Mouse (Mus musculus): ENCODE data around the gene Stambpl1. TPM values are rescaled to one million over a fixed set of nuclear protein-coding genes. Genes with fewer than 3 reads are reported as not detected.

Stambpl1 gene
- polyA plus RNA-seq, 1 experiment from 2014 or later = 5.9 TPM

GRCm38 (mm10) chr19:34244056-34244455 lies 52.0 kb downstream of the Stambpl1 start:
- no peak overlapping the region for H3K4me3 ChIP-seq (replicated peaks)
- no peaks in the 10 kb centered on the region for H3K27me3 ChIP-seq
- no peak overlapping the region for H3K4me2 ChIP-seq (replicated peaks)
- 18% methylated on average over 6 of the region's 6 CpGs for WGBS
- no peaks in the 10 kb centered on the region for H3K36me3 ChIP-seq
- peak; percentile 75 for ATAC-seq
- H3K4me1 ChIP-seq (replicated peaks) = no peaks in the 10 kb centered on the region
- H3K9me3 ChIP-seq = no peaks in the 10 kb centered on the region
- no peak overlapping the region for H3K27ac ChIP-seq
- no peak overlapping the region for H3K9ac ChIP-seq (replicated peaks)

GRCm38 (mm10) chr19:34248558-34248957 lies 56.5 kb downstream of the Stambpl1 start:
- Histone ChIP-seq H3K9me3 (no peaks in the 10 kb centered on the region), H3K9ac (replicated peaks) (no peak overlapping the region), H3K36me3 (no peaks in the 10 kb centered on the region), H3K4me1 (replicated peaks) (no peaks in the 10 kb centered on the region), H3K27me3 (no peaks in the 10 kb centered on the region), H3K27ac (no peak overlapping the region), H3K4me2 (replicated peaks) (no peak overlapping the region), H3K4me3 (replicated peaks) (no peak overlapping the region)
- 89% methylated on average over 5 of the region's 5 CpGs for WGBS
- no peak for ATAC-seq

GRCm38 (mm10) chr19:34250621-34251020 lies 58.6 kb downstream of the Stambpl1 start:
- no peak overlapping the region for H3K4me3 ChIP-seq (replicated peaks)
- WGBS = 85% methylated on average over 4 of the region's 4 CpGs
- no peak overlapping the region for H3K27ac ChIP-seq
- H3K9ac ChIP-seq (replicated peaks) = no peak overlapping the region
- H3K4me1 ChIP-seq (replicated peaks) = 0 out of 2 replicates have a peak, but pooled peaks cover 2% of the 10 kb centered on the region
- no peaks in the 10 kb centered on the region for H3K36me3 ChIP-seq
- no peaks in the 10 kb centered on the region for H3K9me3 ChIP-seq
- no peak overlapping the region for H3K4me2 ChIP-seq (replicated peaks)
- ATAC-seq = no peak
- no peaks in the 10 kb centered on the region for H3K27me3 ChIP-seq

- Histone ChIP-seq H3K27me3 (no peaks in the 10 kb centered on the region), H3K27ac (no peak overlapping the region), H3K9ac (replicated peaks) (no peak overlapping the region), H3K4me1 (replicated peaks) (0 out of 2 replicates have a peak, but pooled peaks cover 2% of the 10 kb centered on the region), H3K36me3 (no peaks in the 10 kb centered on the region), H3K4me2 (replicated peaks) (no peak overlapping the region), H3K4me3 (replicated peaks) (no peak overlapping the region), H3K9me3 (no peaks in the 10 kb centered on the region)
- WGBS = 87% methylated on average over 2 of the region's 2 CpGs
- ATAC-seq = no peak
These were observed 59.9 kb downstream of the Stambpl1 start for GRCm38 (mm10) chr19:34251900-34252299.

- no peak overlapping the region for H3K4me2 ChIP-seq (replicated peaks)
- WGBS = 80% methylated on average over 9 of the region's 9 CpGs
- 0 out of 2 replicates have a peak, but pooled peaks cover 2% of the 10 kb centered on the region for H3K4me1 ChIP-seq (replicated peaks)
- no peaks in the 10 kb centered on the region for H3K36me3 ChIP-seq
- H3K9me3 ChIP-seq = no peaks in the 10 kb centered on the region
- no peak overlapping the region for H3K27ac ChIP-seq
- no peaks in the 10 kb centered on the region for H3K27me3 ChIP-seq
- no peak overlapping the region for H3K9ac ChIP-seq (replicated peaks)
- H3K4me3 ChIP-seq (replicated peaks) = no peak overlapping the region
- no peak for ATAC-seq
These were observed 60.4 kb downstream of the Stambpl1 start for GRCm38 (mm10) chr19:34252450-34252849.

- no peak overlapping the region for H3K4me3 ChIP-seq (replicated peaks)
- H3K27me3 ChIP-seq = no peaks in the 10 kb centered on the region
- ATAC-seq = no peak
- H3K9me3 ChIP-seq = no peaks in the 10 kb centered on the region
- H3K9ac ChIP-seq (replicated peaks) = no peak overlapping the region
- no peak overlapping the region for H3K4me2 ChIP-seq (replicated peaks)
- H3K4me1 ChIP-seq (replicated peaks) = 0 out of 2 replicates have a peak, but pooled peaks cover 2% of the 10 kb centered on the region
- no peaks in the 10 kb centered on the region for H3K36me3 ChIP-seq
- H3K27ac ChIP-seq = no peak overlapping the region
- 55% methylated on average over 14 of the region's 14 CpGs for WGBS
These were observed 62.3 kb downstream of the Stambpl1 start for GRCm38 (mm10) chr19:34254101-34254879.

- no peak within 1 kb of the TSS for H3K4me3 ChIP-seq (replicated peaks)
- WGBS = 68% methylated on average over 16 of the region's 16 CpGs
- H3K4me1 ChIP-seq (replicated peaks) = 0 out of 2 replicates have a peak, but pooled peaks cover 2% of the 10 kb centered on the region
- no peak within 1 kb of the TSS for H3K4me2 ChIP-seq (replicated peaks)
- H3K27ac ChIP-seq = no peak within 1 kb of the TSS
- ATAC-seq = no peak
- no peaks in the 10 kb centered on the region for H3K9me3 ChIP-seq
- H3K36me3 ChIP-seq = no peaks in the 10 kb centered on the region
- H3K27me3 ChIP-seq = no peaks in the 10 kb centered on the region
- no peak within 1 kb of the TSS for H3K9ac ChIP-seq (replicated peaks)
These were observed 63.1 kb downstream of the Stambpl1 start, which contains the start of gene Acta2 for GRCm38 (mm10) chr19:34254880-34255681. Gene Acta2, minus strand, starts transcription at chr19:34255590.

GRCm38 (mm10) chr19:34256149-34256548 lies 64.1 kb downstream of the Stambpl1 start:
- H3K4me1 ChIP-seq (replicated peaks) = 0 out of 2 replicates have a peak, but pooled peaks cover 2% of the 10 kb centered on the region
- no peak overlapping the region for H3K27ac ChIP-seq
- no peak overlapping the region for H3K4me2 ChIP-seq (replicated peaks)
- H3K9me3 ChIP-seq = no peaks in the 10 kb centered on the region
- 85% methylated on average over 5 of the region's 5 CpGs for WGBS
- no peaks in the 10 kb centered on the region for H3K36me3 ChIP-seq
- no peak for ATAC-seq
- no peak overlapping the region for H3K4me3 ChIP-seq (replicated peaks)
- H3K9ac ChIP-seq (replicated peaks) = no peak overlapping the region
- H3K27me3 ChIP-seq = no peaks in the 10 kb centered on the region

- Histone ChIP-seq H3K27me3 (no peaks in the 10 kb centered on the region), H3K4me2 (replicated peaks) (no peak overlapping the region), H3K9me3 (no peaks in the 10 kb centered on the region), H3K36me3 (no peaks in the 10 kb centered on the region), H3K27ac (no peak overlapping the region), H3K9ac (replicated peaks) (no peak overlapping the region), H3K4me1 (replicated peaks) (0 out of 2 replicates have a peak, but pooled peaks cover 2% of the 10 kb centered on the region), H3K4me3 (replicated peaks) (no peak overlapping the region)
- no peak for ATAC-seq
- 95% methylated on average over 2 of the region's 2 CpGs for WGBS
These were observed 64.9 kb downstream of the Stambpl1 start for GRCm38 (mm10) chr19:34256936-34257335.

- H3K4me2 ChIP-seq (replicated peaks) = no peak overlapping the region
- H3K4me1 ChIP-seq (replicated peaks) = no peaks in the 10 kb centered on the region
- H3K27me3 ChIP-seq = no peaks in the 10 kb centered on the region
- H3K9ac ChIP-seq (replicated peaks) = no peak overlapping the region
- whole genome bisulfite sequencing = 83% methylated on average over 2 of the region's 2 CpGs
- H3K36me3 ChIP-seq = no peaks in the 10 kb centered on the region
- no peak for ATAC-seq
- no peak overlapping the region for H3K4me3 ChIP-seq (replicated peaks)
- no peak overlapping the region for H3K27ac ChIP-seq
- H3K9me3 ChIP-seq = no peaks in the 10 kb centered on the region
These were observed 70.4 kb downstream of the Stambpl1 start for GRCm38 (mm10) chr19:34262273-34262974.

- no peaks in the 10 kb centered on the region for H3K4me1 ChIP-seq (replicated peaks)
- WGBS = 76% methylated on average over 5 of the region's 5 CpGs
- no peak overlapping the region for H3K9ac ChIP-seq (replicated peaks)
- H3K36me3 ChIP-seq = no peaks in the 10 kb centered on the region
- H3K27ac ChIP-seq = no peak overlapping the region
- H3K27me3 ChIP-seq = no peaks in the 10 kb centered on the region
- H3K4me3 ChIP-seq (replicated peaks) = no peak overlapping the region
- no peaks in the 10 kb centered on the region for H3K9me3 ChIP-seq
- no peak for ATAC-seq
- no peak overlapping the region for H3K4me2 ChIP-seq (replicated peaks)
These were observed 73.7 kb downstream of the Stambpl1 start for GRCm38 (mm10) chr19:34265604-34266193.
